Mouse (Mus musculus) megakaryocyte, embryonic 14.5 days (primary cell): ENCODE measurements around the gene 4930519P11Rik.

Experiments used
- FLI1 ChIP-seq: IDR thresholded peaks from 2 replicates; pipeline ENCODE4 v1.6.1; 2012; ENCODE audit warnings: low read length, inconsistent platforms, mixed read lengths
- GATA1 ChIP-seq: IDR thresholded peaks from 3 replicates; pipeline ENCODE4 v1.6.1; 2012; ENCODE audit warnings: mixed read lengths, low read length, inconsistent platforms, borderline replicate concordance

DNA sequence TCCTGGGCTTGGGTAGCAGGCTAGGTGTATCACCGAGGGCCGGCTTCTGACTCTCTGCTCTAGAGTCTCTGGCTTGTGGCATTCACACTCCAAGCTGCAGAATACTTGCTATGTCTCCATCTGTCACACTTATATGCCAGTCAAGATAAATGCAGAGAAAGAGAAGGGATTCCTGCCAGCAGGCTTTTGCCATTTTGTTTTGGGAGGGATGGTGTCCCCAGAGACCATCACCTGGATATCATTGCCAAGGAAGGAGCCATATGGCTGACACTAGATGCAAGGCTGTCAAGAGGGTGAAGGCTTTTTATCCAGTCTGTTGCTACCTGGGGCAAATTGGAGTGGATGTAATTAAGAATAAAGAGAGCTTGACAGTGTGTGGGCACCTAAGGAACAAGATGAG is 22.6 kb upstream of the 4930519P11Rik start:
- TF ChIP-seq FLI1 (no peak), GATA1 (no peak)
